Mouse (Mus musculus): ENCODE measurements around the gene Pkm. TPM values are rescaled to one million over a fixed set of nuclear protein-coding genes. Genes with fewer than 3 reads are reported as not detected.
A peak's percentile ranks its signal among the peaks of the same experiment; 100 is the strongest.

Pkm gene
- polyA plus RNA-seq, 1 experiment = 4,379 TPM

DNA sequence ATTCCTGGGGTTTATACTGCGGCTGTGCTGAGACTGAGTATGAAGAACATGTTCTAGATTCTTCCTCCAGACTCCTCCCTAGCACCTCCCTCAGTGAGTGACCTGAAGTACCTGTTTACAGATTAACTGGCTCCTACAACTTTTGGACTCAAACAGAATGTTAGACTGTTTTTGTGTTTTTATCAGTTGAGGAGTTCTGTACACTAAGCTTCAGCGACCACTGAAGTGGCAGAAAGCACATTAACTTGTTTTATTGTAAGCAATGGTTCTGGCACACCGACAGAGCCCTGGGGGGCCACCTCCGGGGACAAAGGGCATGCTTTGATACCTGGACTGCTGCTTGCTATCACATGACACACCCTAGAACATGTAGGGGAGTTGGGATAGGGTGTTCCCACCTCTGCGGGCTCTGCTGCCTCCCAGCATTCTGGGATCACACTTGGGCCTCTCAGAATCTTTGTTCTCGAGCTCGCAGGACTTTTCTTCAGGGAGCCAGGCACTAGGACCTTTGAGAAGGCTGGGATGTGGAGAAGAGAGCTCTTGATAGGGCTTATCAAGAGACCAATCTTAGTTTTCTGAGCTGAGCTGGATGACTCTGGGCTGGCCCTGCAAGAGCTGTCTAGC lies 60.2 kb downstream of the Pkm start:
- no peak overlapping the region for H3ac ChIP-seq (ENCODE audit: control insufficient read depth, insufficient read length, low read depth)
- no peaks in the 10 kb centered on the region for H3K27me3 ChIP-seq (ENCODE audit: control insufficient read depth, insufficient read depth, insufficient read length)
- H3K4me3 ChIP-seq (ENCODE audit: insufficient read depth, poor library complexity, severe bottlenecking) = no peak overlapping the region
- H3K79me3 ChIP-seq (ENCODE audit: low read depth) = no peaks in the 10 kb centered on the region
- H3K36me3 ChIP-seq (ENCODE audit: control insufficient read depth, insufficient read depth) = no peaks in the 10 kb centered on the region
- TF ChIP-seq CEBPB (IDR thresholded peaks at IDR 0.05; ENCODE audit: low read depth) = no peak
- TF ChIP-seq MYOD1 (IDR thresholded peaks at IDR 0.05; ENCODE audit: control insufficient read depth, insufficient read length, low read depth) = no peak
- no peak for TF ChIP-seq FOSL1 (IDR thresholded peaks at IDR 0.05; ENCODE audit: insufficient read depth, low read length, poor library complexity, severe bottlenecking)
- TF ChIP-seq CTCF (IDR thresholded peaks at IDR 0.05; ENCODE audit: control insufficient read depth, insufficient read depth, insufficient read length) = no peak
- H3K79me2 ChIP-seq (ENCODE audit: control insufficient read depth, insufficient read depth) = no peaks in the 10 kb centered on the region

- no peak overlapping the region for H3ac ChIP-seq (ENCODE audit: control insufficient read depth, insufficient read length, low read depth)
- H3K79me2 ChIP-seq (ENCODE audit: control insufficient read depth, insufficient read depth) = no peaks in the 10 kb centered on the region
- H3K36me3 ChIP-seq (ENCODE audit: control insufficient read depth, insufficient read depth) = no peaks in the 10 kb centered on the region
- no peaks in the 10 kb centered on the region for H3K27me3 ChIP-seq (ENCODE audit: control insufficient read depth, insufficient read depth, insufficient read length)
- no peak overlapping the region for H3K4me3 ChIP-seq (ENCODE audit: insufficient read depth, poor library complexity, severe bottlenecking)
- H3K79me3 ChIP-seq (ENCODE audit: low read depth) = no peaks in the 10 kb centered on the region
- TF ChIP-seq CEBPB (IDR thresholded peaks at IDR 0.05; ENCODE audit: low read depth) (no peak), CTCF (IDR thresholded peaks at IDR 0.05; ENCODE audit: control insufficient read depth, insufficient read depth, insufficient read length) (no peak), MYOG (IDR thresholded peaks at IDR 0.05; ENCODE audit: control insufficient read depth, extremely low read depth, insufficient read length) (no peak), MYOD1 (IDR thresholded peaks at IDR 0.05; ENCODE audit: control insufficient read depth, insufficient read length, low read depth) (no peak), MAX (IDR thresholded peaks at IDR 0.05) (no peak), FOSL1 (IDR thresholded peaks at IDR 0.05; ENCODE audit: insufficient read depth, low read length, poor library complexity, severe bottlenecking) (no peak), USF1 (IDR thresholded peaks at IDR 0.05; ENCODE audit: low read depth) (no peak)
Observed at GRCm38 (mm10) chr9:59718237-59718636, 62.1 kb downstream of the Pkm start.

- H3K79me2 ChIP-seq (ENCODE audit: control insufficient read depth, insufficient read depth) = no peaks in the 10 kb centered on the region
- no peak overlapping the region for H3K4me3 ChIP-seq (ENCODE audit: insufficient read depth, poor library complexity, severe bottlenecking)
- no peak for TF ChIP-seq CEBPB (IDR thresholded peaks at IDR 0.05; ENCODE audit: low read depth)
- TF ChIP-seq MAX (IDR thresholded peaks at IDR 0.05) = no peak
- TF ChIP-seq FOSL1 (IDR thresholded peaks at IDR 0.05; ENCODE audit: insufficient read depth, low read length, poor library complexity, severe bottlenecking) = no peak
- TF ChIP-seq MYOG (IDR thresholded peaks at IDR 0.05; ENCODE audit: control insufficient read depth, extremely low read depth, insufficient read length) = no peak
- TF ChIP-seq MYOD1 (IDR thresholded peaks at IDR 0.05; ENCODE audit: control insufficient read depth, insufficient read length, low read depth) = no peak
- no peaks in the 10 kb centered on the region for H3K79me3 ChIP-seq (ENCODE audit: low read depth)
- no peak overlapping the region for H3ac ChIP-seq (ENCODE audit: control insufficient read depth, insufficient read length, low read depth)
- H3K36me3 ChIP-seq (ENCODE audit: control insufficient read depth, insufficient read depth) = no peaks in the 10 kb centered on the region
- no peaks in the 10 kb centered on the region for H3K27me3 ChIP-seq (ENCODE audit: control insufficient read depth, insufficient read depth, insufficient read length)
Observed at GRCm38 (mm10) chr9:59721144-59721543, 65.0 kb downstream of the Pkm start.

GRCm38 (mm10) chr9:59723096-59723657 lies 67.0 kb downstream of the Pkm start:
- Histone ChIP-seq H3K36me3 (ENCODE audit: control insufficient read depth, insufficient read depth) (no peaks in the 10 kb centered on the region), H3K27me3 (ENCODE audit: control insufficient read depth, insufficient read depth, insufficient read length) (no peaks in the 10 kb centered on the region), H3K79me3 (ENCODE audit: low read depth) (no peaks in the 10 kb centered on the region), H3K4me3 (ENCODE audit: insufficient read depth, poor library complexity, severe bottlenecking) (no peak overlapping the region), H3ac (ENCODE audit: control insufficient read depth, insufficient read length, low read depth) (no peak overlapping the region), H3K79me2 (ENCODE audit: control insufficient read depth, insufficient read depth) (no peaks in the 10 kb centered on the region)
- TF ChIP-seq CTCF (IDR thresholded peaks at IDR 0.05; ENCODE audit: control insufficient read depth, insufficient read depth, insufficient read length) = peak; percentile 56
- no peak for TF ChIP-seq USF1 (IDR thresholded peaks at IDR 0.05; ENCODE audit: low read depth)
- TF ChIP-seq MYOG (IDR thresholded peaks at IDR 0.05; ENCODE audit: control insufficient read depth, extremely low read depth, insufficient read length) = no peak

DNA sequence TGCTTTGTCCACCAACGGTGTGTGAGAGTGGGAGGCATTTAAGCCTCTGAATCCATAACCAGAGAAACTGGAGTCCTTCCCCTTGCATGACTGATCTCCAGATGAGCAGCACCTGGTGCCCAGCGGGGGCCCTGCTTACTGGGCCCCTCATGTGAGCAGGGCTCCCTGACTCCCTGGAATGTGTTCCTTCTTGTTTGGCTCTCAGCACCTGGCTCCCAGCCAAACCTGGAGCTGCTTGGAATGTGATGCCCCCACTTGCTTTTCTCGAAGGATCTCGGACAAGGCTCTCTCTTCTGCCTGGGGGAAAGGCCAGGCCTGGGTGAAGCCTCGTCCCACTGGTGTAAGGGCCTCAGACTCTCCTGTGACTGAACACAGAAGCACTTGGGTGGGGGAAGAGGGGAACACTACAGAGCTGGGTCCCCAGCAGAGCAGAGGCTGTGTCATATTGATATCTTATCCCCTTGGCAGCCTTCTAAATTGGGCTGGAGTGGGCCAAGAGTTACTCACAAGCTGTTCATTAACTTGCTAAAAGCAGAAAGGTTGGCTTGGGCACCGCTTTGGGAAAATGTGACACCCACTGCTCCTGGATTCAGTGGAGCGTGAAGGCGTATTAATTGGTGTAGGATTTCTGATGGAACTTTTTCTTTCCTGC lies 67.7 kb downstream of the Pkm start:
- H3K27me3 ChIP-seq (ENCODE audit: control insufficient read depth, insufficient read depth, insufficient read length) = no peaks in the 10 kb centered on the region
- no peak overlapping the region for H3ac ChIP-seq (ENCODE audit: control insufficient read depth, insufficient read length, low read depth)
- H3K36me3 ChIP-seq (ENCODE audit: control insufficient read depth, insufficient read depth) = no peaks in the 10 kb centered on the region
- H3K4me3 ChIP-seq (ENCODE audit: insufficient read depth, poor library complexity, severe bottlenecking) = no peak overlapping the region
- TF ChIP-seq MYOD1 (IDR thresholded peaks at IDR 0.05; ENCODE audit: control insufficient read depth, insufficient read length, low read depth) = no peak
- TF ChIP-seq CEBPB (IDR thresholded peaks at IDR 0.05; ENCODE audit: low read depth) = no peak
- no peak for TF ChIP-seq MYOG (IDR thresholded peaks at IDR 0.05; ENCODE audit: control insufficient read depth, extremely low read depth, insufficient read length)
- TF ChIP-seq FOSL1 (IDR thresholded peaks at IDR 0.05; ENCODE audit: insufficient read depth, low read length, poor library complexity, severe bottlenecking) = no peak
- no peak for TF ChIP-seq CTCF (IDR thresholded peaks at IDR 0.05; ENCODE audit: control insufficient read depth, insufficient read depth, insufficient read length)
- TF ChIP-seq MAX (IDR thresholded peaks at IDR 0.05) = no peak
- no peak for TF ChIP-seq USF1 (IDR thresholded peaks at IDR 0.05; ENCODE audit: low read depth)
- no peaks in the 10 kb centered on the region for H3K79me2 ChIP-seq (ENCODE audit: control insufficient read depth, insufficient read depth)
- no peaks in the 10 kb centered on the region for H3K79me3 ChIP-seq (ENCODE audit: low read depth)

DNA sequence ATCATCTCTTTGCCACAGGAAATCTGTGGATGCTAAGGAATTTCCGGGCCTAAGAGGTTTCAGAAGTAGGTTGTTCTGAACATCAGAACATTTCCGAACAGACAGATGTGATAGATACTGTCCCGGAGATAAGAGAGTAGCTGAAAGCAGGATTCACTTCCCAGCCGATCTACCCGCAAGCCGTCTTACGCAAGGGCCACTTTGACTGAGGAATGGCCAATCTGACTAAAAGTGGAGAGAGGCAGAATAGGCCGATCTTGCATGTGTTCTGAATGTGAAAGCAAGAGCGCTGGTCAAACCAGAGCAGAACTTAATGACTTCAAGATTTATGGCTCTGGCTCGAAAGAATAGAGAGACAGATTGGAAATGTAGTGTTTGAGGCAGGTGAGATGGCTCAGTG lies 69.3 kb downstream of the Pkm start:
- H3K79me2 ChIP-seq (ENCODE audit: control insufficient read depth, insufficient read depth) = no peaks in the 10 kb centered on the region
- no peak for TF ChIP-seq MAX (IDR thresholded peaks at IDR 0.05)
- TF ChIP-seq FOSL1 (IDR thresholded peaks at IDR 0.05; ENCODE audit: insufficient read depth, low read length, poor library complexity, severe bottlenecking) = no peak
- TF ChIP-seq MYOG (IDR thresholded peaks at IDR 0.05; ENCODE audit: control insufficient read depth, extremely low read depth, insufficient read length) = no peak
- TF ChIP-seq MYOD1 (IDR thresholded peaks at IDR 0.05; ENCODE audit: control insufficient read depth, insufficient read length, low read depth) = no peak
- TF ChIP-seq USF1 (IDR thresholded peaks at IDR 0.05; ENCODE audit: low read depth) = no peak
- no peak for TF ChIP-seq CEBPB (IDR thresholded peaks at IDR 0.05; ENCODE audit: low read depth)
- TF ChIP-seq CTCF (IDR thresholded peaks at IDR 0.05; ENCODE audit: control insufficient read depth, insufficient read depth, insufficient read length) = no peak
- no peak overlapping the region for H3K4me3 ChIP-seq (ENCODE audit: insufficient read depth, poor library complexity, severe bottlenecking)
- no peaks in the 10 kb centered on the region for H3K36me3 ChIP-seq (ENCODE audit: control insufficient read depth, insufficient read depth)
- H3ac ChIP-seq (ENCODE audit: control insufficient read depth, insufficient read length, low read depth) = no peak overlapping the region
- H3K79me3 ChIP-seq (ENCODE audit: low read depth) = no peaks in the 10 kb centered on the region
- H3K27me3 ChIP-seq (ENCODE audit: control insufficient read depth, insufficient read depth, insufficient read length) = no peaks in the 10 kb centered on the region

All from C2C12 (cell line).